Mouse (Mus musculus) B cell, adult 2 months (primary cell): ENCODE measurements around the gene Capn13.
A peak's percentile ranks its signal among the peaks of the same experiment; 100 is the strongest.
"Not testable (repeated sequence)": the region's sequence is repeated elsewhere in the genome, so short reads cannot be mapped to it uniquely, and the experiment has no call there.

Experiments used
- DNase-seq, 2 experiments: peaks; one replicate each; pipeline ENCODE4 v3.0.0; 2022

Gene Capn13

GRCm38 (mm10) chr17:73329071-73329470, 71.6 kb downstream of the Capn13 start:
- no peak for DNase-seq

- no peak for DNase-seq
These were observed 75.4 kb downstream of the Capn13 start for GRCm38 (mm10) chr17:73325314-73325713.

- no peak for DNase-seq
These were observed 75.9 kb downstream of the Capn13 start for GRCm38 (mm10) chr17:73324732-73325131.

GRCm38 (mm10) chr17:73323981-73324380, 76.7 kb downstream of the Capn13 start:
- no peak for DNase-seq

GRCm38 (mm10) chr17:73314786-73315185, 85.9 kb downstream of the Capn13 start:
- no peak for DNase-seq

- DNase-seq, result no peak
These were observed 89.2 kb downstream of the Capn13 start for GRCm38 (mm10) chr17:73311491-73311890.

GRCm38 (mm10) chr17:73308691-73309090, 92.0 kb downstream of the Capn13 start:
- DNase-seq, result no peak

GRCm38 (mm10) chr17:73306626-73307025, 94.0 kb downstream of the Capn13 start:
- no peak for DNase-seq

GRCm38 (mm10) chr17:73305622-73306021, 95.0 kb downstream of the Capn13 start:
- DNase-seq, result peak; percentile 61 to 62

GRCm38 (mm10) chr17:73304086-73304812, 96.4 kb downstream of the Capn13 start:
- DNase-seq, result no peak

- DNase-seq, result no peak
These were observed 97.0 kb downstream of the Capn13 start for GRCm38 (mm10) chr17:73303676-73304075.

GRCm38 (mm10) chr17:73303217-73303616, 97.4 kb downstream of the Capn13 start:
- peak; percentile 79 to 82 for DNase-seq

- peak; percentile 87 to 88 for DNase-seq
These were observed 98.6 kb downstream of the Capn13 start for GRCm38 (mm10) chr17:73302104-73302503.

- DNase-seq, result peak; percentile 82
These were observed 99.2 kb downstream of the Capn13 start for GRCm38 (mm10) chr17:73301258-73302050.

- no peak for DNase-seq
These were observed 100.4 kb downstream of the Capn13 start for GRCm38 (mm10) chr17:73300147-73300880.

- no peak for DNase-seq
These were observed 101.7 kb downstream of the Capn13 start for GRCm38 (mm10) chr17:73298981-73299380.

- DNase-seq, result peak; percentile 46 to 50
These were observed 103.8 kb downstream of the Capn13 start for GRCm38 (mm10) chr17:73296855-73297254.

GRCm38 (mm10) chr17:73293237-73293636, 107.4 kb downstream of the Capn13 start:
- DNase-seq, result no peak

- no peak for DNase-seq
These were observed 116.4 kb downstream of the Capn13 start for GRCm38 (mm10) chr17:73284301-73284700.

- not testable (repeated sequence) for DNase-seq
These were observed 118.0 kb downstream of the Capn13 start for GRCm38 (mm10) chr17:73282702-73283101.

GRCm38 (mm10) chr17:73277770-73278169, 122.9 kb downstream of the Capn13 start:
- peak in 1 of 2 experiments; percentile 36 for DNase-seq

GRCm38 (mm10) chr17:73275066-73275465, 125.6 kb downstream of the Capn13 start:
- DNase-seq, result no peak

GRCm38 (mm10) chr17:73273809-73274208, 126.9 kb downstream of the Capn13 start:
- DNase-seq, result peak; percentile 72 to 77
